Mouse (Mus musculus) adipose tissue, adult 10 weeks (tissue): Measurements from ENCODE around the gene Cd5l. TPM values are rescaled to one million over a fixed set of nuclear protein-coding genes. Genes with fewer than 3 reads are reported as not detected.

Experiments used
- polyA plus RNA-seq: library from polyadenylated mRNA; stranded (reverse); fragments of 350-450 nt; fragmentation: Illumina TruSeq; extraction: RNeasy Lipid Tissue Mini Kit (QIAGEN cat#74804); gene quantifications from one replicate; pipeline ENCODE4 v1.2.3, GENCODE M21; 2014; ENCODE audit warnings: low read depth, low replicate concordance

The Cd5l gene
- polyA plus RNA-seq, result 0.38 TPM

GRCm38 (mm10) chr3:87357581-87357980 is at the start of gene Cd5l:
Cd5l (plus strand) TSS chr3:87357881.

GRCm38 (mm10) chr3:87376195-87377165 is 18.8 kb downstream of the Cd5l start, which contains the start of gene Fcrl1:
Fcrl1 (plus strand) TSS chr3:87376387.

Other genes starting within 250 kb of the Cd5l start
- gene Kirrel, start 183.1 kb upstream of the Cd5l start, polyA plus RNA-seq, result 16.8 TPM
- gene Fcrls, start 94.1 kb upstream of the Cd5l start, polyA plus RNA-seq, result 22.1 TPM
- gene Fcrl1, start 18.5 kb downstream of the Cd5l start, polyA plus RNA-seq, result 0.97 TPM
- gene Fcrl5, start 77.9 kb downstream of the Cd5l start, polyA plus RNA-seq, result not detected
- 20.9 TPM for gene Etv3, start 167.5 kb downstream of the Cd5l start, polyA plus RNA-seq